Comparison of ENCODE assay signal across 25 mouse cellular contexts in the genomic region with DNA sequence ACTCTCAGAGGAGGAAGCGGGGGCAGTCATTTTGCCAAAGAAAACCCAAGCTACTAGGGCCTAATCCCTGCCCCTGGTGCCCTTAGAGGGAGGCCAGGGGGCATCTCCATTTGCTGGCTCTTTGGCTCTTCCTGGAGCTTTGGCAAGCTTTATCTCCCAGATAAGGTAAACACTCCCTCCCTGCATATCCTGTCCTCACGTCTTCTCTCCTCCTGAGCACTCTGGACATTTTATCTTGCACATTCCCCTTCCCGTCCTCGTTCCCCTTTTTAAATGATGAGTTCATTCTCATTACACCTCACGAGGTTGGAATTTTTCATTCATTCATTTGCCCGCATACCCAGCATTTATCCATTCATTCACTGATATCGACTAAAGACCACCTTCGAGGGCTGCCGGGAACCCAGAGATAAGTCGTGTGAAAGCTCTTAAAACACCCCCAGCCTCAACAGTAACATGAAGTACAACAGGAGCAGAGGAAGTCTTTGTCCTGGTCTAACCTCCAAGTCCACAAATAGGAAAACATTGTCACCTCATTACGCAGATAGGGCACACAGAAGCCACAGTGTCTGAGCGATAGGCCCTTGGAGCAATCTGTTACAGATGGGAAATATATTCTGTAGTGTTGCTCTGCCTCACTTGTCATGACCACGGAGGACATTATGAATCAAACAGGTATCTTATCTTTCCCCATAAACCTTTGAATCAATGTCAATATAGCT. TPM values are rescaled to one million over a fixed set of nuclear protein-coding genes. Genes with fewer than 3 reads are reported as not detected.
DNase-seq lines count a peak whose midpoint lies in the region; ATAC-seq lines count a peak whose summit lies in the region.
"Had no signal": no experiment of that assay in that cellular context is flagged by ENCODE, and none has a peak within 500 bp of the region (broad histone marks: within the 10 kb centered on the region; RNA-seq: fewer than 3 reads in every experiment).

No protein-coding gene starts in this region.

- H3K4me3 ChIP-seq in heart, embryonic 12.5 days = no peak overlapping the region
- H3K4me3 ChIP-seq in megakaryocyte, embryonic 14.5 days (replicated peaks) = peak overlapping the region; percentile 62
- H3K4me3 ChIP-seq in hindbrain, embryonic 12.5 days = no peak overlapping the region
- H3K4me3 ChIP-seq: heart, adult 2 months; limb, embryonic 15.5 days; midbrain, embryonic 12.5 days had no signal

- H3K27me3 ChIP-seq in heart, embryonic 12.5 days (replicated peaks) = peaks cover 65% of the 10 kb centered on the region
- H3K27me3 ChIP-seq in megakaryocyte, embryonic 14.5 days (replicated peaks) = peaks cover 31% of the 10 kb centered on the region
- H3K27me3 ChIP-seq in hindbrain, embryonic 12.5 days = no peaks in the 10 kb centered on the region

- 5% methylated on average over 13 of the region's 13 CpGs for WGBS in heart, embryonic 12.5 days
- 83% methylated on average over 13 of the region's 13 CpGs for WGBS in hindbrain, embryonic 12.5 days

- no peak overlapping the region for H3K9ac ChIP-seq in heart, embryonic 12.5 days
- H3K9ac ChIP-seq in hindbrain, embryonic 12.5 days = no peak overlapping the region
- H3K9ac ChIP-seq: forebrain, postnatal 0 days; hindbrain, embryonic 14.5 days; limb, embryonic 15.5 days; midbrain, embryonic 12.5 days had no signal

- no peaks in the 10 kb centered on the region for H3K36me3 ChIP-seq in heart, embryonic 12.5 days
- no peaks in the 10 kb centered on the region for H3K36me3 ChIP-seq in megakaryocyte, embryonic 14.5 days (replicated peaks; ENCODE audit: low read length)
- no peaks in the 10 kb centered on the region for H3K36me3 ChIP-seq in hindbrain, embryonic 12.5 days
- H3K36me3 ChIP-seq: limb, embryonic 15.5 days; midbrain, embryonic 12.5 days had no signal

- H3K4me2 ChIP-seq in heart, embryonic 12.5 days = peak overlapping the region; percentile 17; the same call in 1 of the 2 replicates
- no peak overlapping the region for H3K4me2 ChIP-seq in hindbrain, embryonic 12.5 days (replicated peaks)
- H3K4me2 ChIP-seq: hindbrain, embryonic 14.5 days; limb, embryonic 15.5 days; midbrain, embryonic 12.5 days had no signal

- intact Hi-C loops in heart, postnatal 10 days (cut with DNase I) = no loop called here
- intact Hi-C loops in heart, postnatal 25 days (cut with DNase I) = no loop called here

- DNase-seq in heart, adult 8-10 months (ENCODE audit: low spot score) = no peak
- DNase-seq in heart, postnatal 10 days = peak; percentile 7 to 17
- no peak for DNase-seq in heart, postnatal 25 days (ENCODE audit: low spot score)
- DNase-seq in urinary bladder, postnatal 25 days (ENCODE audit: low spot score) = no peak
- DNase-seq: adrenal gland, postnatal 36 days; cerebellum, adult 11 months; cerebellum, postnatal 10 days; forebrain, postnatal 0 days; gastrocnemius, postnatal 14 days; heart, adult 2 months; kidney, adult 18-20 months; layer of hippocampus, adult 9-11 months; left cerebral cortex, postnatal 4 days; lung, postnatal 4 days; thymus, postnatal 14 days had no signal

- peaks cover 19% of the 10 kb centered on the region for H3K4me1 ChIP-seq in heart, embryonic 12.5 days (replicated peaks)
- peaks cover 92% of the 10 kb centered on the region for H3K4me1 ChIP-seq in megakaryocyte, embryonic 14.5 days
- peaks cover 21% of the 10 kb centered on the region for H3K4me1 ChIP-seq in hindbrain, embryonic 12.5 days

- no peak overlapping the region for H3K27ac ChIP-seq in heart, embryonic 12.5 days (ENCODE audit: poor library complexity, severe bottlenecking)
- no peak overlapping the region for H3K27ac ChIP-seq in hindbrain, embryonic 12.5 days
- H3K27ac ChIP-seq: heart, adult 2 months; hindbrain, embryonic 14.5 days; kidney, postnatal 0 days; limb, embryonic 15.5 days; midbrain, embryonic 12.5 days; stomach, postnatal 0 days had no signal

- no peaks in the 10 kb centered on the region for H3K9me3 ChIP-seq in heart, embryonic 12.5 days (replicated peaks)
- H3K9me3 ChIP-seq in megakaryocyte, embryonic 14.5 days = no peaks in the 10 kb centered on the region
- H3K9me3 ChIP-seq in hindbrain, embryonic 12.5 days (replicated peaks) = no peaks in the 10 kb centered on the region
- H3K9me3 ChIP-seq: limb, embryonic 15.5 days; midbrain, embryonic 12.5 days had no signal

- ATAC-seq in heart, embryonic 12.5 days (ENCODE audit: insufficient number of reproducible peaks, low FRiP score) = no peak
- ATAC-seq in common myeloid progenitor, adult 5-6 weeks (replicated peaks; ENCODE audit: low read depth, poor library complexity, severe bottlenecking) = peak; percentile 48
- no peak for ATAC-seq in hindbrain, embryonic 12.5 days (ENCODE audit: low FRiP score)
- ATAC-seq: forebrain, postnatal 0 days; inflammation-experienced regulatory T-cells, adult 6 months had no signal

RNA-seq across cellular contexts. Expression of a gene that starts 54.0 kb away (rescaled TPM):
- polyA plus RNA-seq in heart, embryonic 12.5 days (2016; fragmentation: Nextera tagmentation; extraction: Ambion mirVana) = 1.9 and 2.4 TPM in 2 replicates
- total RNA-seq in heart, adult 8-10 months (2022) = 1 to 10 TPM in 2 of 4 experiments, under 1 TPM in 2; 0.41 to 1.3 (median 1.1) TPM
- total RNA-seq in heart, postnatal 10 days (2021) = 1 to 10 TPM in 1 of 2 experiments, under 1 TPM in 1; 0.67 to 1.1 TPM
- total RNA-seq in heart, postnatal 25 days (2021) = 1 to 10 TPM in 1 of 2 experiments, under 1 TPM in 1; 0.75 to 1.6 TPM
- 7.4 and 10.4 TPM in 2 replicates for total RNA-seq in common myeloid progenitor, adult 5-6 weeks (2017)
- polyA plus RNA-seq in megakaryocyte, embryonic 14.5 days (2012; ENCODE audit: insufficient read depth, low replicate concordance) = 14.7 and 29.4 TPM in 2 replicates
- polyA plus RNA-seq in hindbrain, embryonic 12.5 days (2016; fragmentation: Nextera tagmentation; extraction: Ambion mirVana) = 46.7 and 52.6 TPM in 2 replicates

Comparison
In these comparisons a context has a peak if more than half of its experiments do, and no peak if none do; other contexts are left out.
1. DNase-seq: peak in heart, postnatal 10 days (2 of 2); none in heart, adult 8-10 months (single experiment), heart, postnatal 25 days (single experiment) and urinary bladder, postnatal 25 days (single experiment).